Mouse (Mus musculus) telencephalon, adult 2 months (tissue): Measurements from ENCODE around the gene Cish.

Source experiments
- DNase-seq: peaks from one replicate; pipeline ENCODE4 v3.0.0-alpha.2; 2011; ENCODE audit warnings: low read depth, low spot score

Cish gene

GRCm38 (mm10) chr9:107349321-107349720, 53.5 kb downstream of the Cish start:
- peak; percentile 33 for DNase-seq
